Mouse (Mus musculus): Measurements from ENCODE around the gene Lsm7. TPM values are rescaled to one million over a fixed set of nuclear protein-coding genes. Genes with fewer than 3 reads are reported as not detected.

The Lsm7 gene
- total RNA-seq (2017): 50.7 and 60.8 TPM in 2 replicates

- ATAC-seq (ENCODE audit: extremely low read depth, insufficient number of reproducible peaks, low FRiP score, poor library complexity, severe bottlenecking): peak; percentile 77
Observed at GRCm38 (mm10) chr10:80854913-80855748, at the start of gene Lsm7, which contains the start of gene Sppl2b. Gene Lsm7, minus strand, starts transcription at chr10:80855209. Gene Sppl2b, plus strand, starts transcription at chr10:80855275.

- no peak for ATAC-seq (ENCODE audit: extremely low read depth, insufficient number of reproducible peaks, low FRiP score, poor library complexity, severe bottlenecking)
Observed at GRCm38 (mm10) chr10:80904709-80905108, 49.7 kb upstream of the Lsm7 start.

GRCm38 (mm10) chr10:80904004-80904693 is 49.1 kb upstream of the Lsm7 start:
- no peak for ATAC-seq (ENCODE audit: extremely low read depth, insufficient number of reproducible peaks, low FRiP score, poor library complexity, severe bottlenecking)

DNA sequence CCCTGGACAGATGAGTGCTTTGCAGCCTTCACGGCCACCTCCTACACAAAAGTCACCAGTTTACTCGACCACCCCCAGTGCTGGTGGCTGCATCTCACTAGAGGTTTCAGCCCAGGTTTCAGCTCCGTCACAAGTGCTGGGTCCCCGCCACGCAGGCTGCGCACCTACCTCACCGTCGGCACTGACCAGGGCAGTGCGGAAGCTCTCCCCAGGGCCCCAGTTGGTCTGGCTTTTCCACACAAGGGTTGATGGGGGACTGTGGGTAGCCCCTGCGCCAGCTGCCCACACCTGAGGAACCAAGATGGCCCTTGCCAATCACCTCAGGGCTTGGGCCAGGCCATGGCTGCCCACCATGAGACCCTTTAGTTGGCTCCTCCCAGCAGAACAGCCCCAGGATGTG is 48.3 kb upstream of the Lsm7 start:
- ATAC-seq (ENCODE audit: extremely low read depth, insufficient number of reproducible peaks, low FRiP score, poor library complexity, severe bottlenecking): no peak

DNA sequence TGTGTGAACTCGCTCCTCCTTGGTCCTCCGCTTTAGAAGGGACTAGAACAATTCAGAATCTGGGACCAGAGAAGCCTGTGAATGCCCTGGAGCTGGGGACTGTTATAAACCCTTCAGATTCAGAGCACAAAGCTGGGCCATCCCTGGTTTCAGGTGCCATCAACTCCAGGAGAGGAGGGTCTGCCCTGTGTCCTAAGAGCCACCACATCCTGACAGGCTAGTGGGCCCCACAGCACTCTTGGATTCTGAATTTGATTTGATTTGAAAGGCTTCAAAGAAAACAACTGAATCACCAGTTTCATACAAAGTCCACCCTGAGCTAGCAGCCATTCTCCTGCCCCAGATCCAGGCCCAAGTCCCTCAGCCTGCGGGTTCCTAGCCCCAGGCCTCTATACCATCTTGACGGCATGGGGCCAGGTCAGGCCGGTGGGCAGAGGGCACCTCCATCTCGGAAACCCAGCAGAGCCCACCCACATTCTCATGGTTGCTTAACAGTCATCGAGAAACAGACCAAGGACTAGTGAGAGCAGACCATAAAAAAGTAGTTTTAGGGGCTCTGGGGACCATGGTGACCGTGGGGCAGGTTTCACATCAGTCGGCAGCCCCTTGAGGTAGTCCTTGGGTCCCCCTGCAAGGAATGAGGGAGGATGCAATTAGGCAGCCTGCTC is 47.4 kb upstream of the Lsm7 start:
- no peak for ATAC-seq (ENCODE audit: extremely low read depth, insufficient number of reproducible peaks, low FRiP score, poor library complexity, severe bottlenecking)

- ATAC-seq (ENCODE audit: extremely low read depth, insufficient number of reproducible peaks, low FRiP score, poor library complexity, severe bottlenecking): no peak
Observed at GRCm38 (mm10) chr10:80901409-80902272, 46.6 kb upstream of the Lsm7 start.

DNA sequence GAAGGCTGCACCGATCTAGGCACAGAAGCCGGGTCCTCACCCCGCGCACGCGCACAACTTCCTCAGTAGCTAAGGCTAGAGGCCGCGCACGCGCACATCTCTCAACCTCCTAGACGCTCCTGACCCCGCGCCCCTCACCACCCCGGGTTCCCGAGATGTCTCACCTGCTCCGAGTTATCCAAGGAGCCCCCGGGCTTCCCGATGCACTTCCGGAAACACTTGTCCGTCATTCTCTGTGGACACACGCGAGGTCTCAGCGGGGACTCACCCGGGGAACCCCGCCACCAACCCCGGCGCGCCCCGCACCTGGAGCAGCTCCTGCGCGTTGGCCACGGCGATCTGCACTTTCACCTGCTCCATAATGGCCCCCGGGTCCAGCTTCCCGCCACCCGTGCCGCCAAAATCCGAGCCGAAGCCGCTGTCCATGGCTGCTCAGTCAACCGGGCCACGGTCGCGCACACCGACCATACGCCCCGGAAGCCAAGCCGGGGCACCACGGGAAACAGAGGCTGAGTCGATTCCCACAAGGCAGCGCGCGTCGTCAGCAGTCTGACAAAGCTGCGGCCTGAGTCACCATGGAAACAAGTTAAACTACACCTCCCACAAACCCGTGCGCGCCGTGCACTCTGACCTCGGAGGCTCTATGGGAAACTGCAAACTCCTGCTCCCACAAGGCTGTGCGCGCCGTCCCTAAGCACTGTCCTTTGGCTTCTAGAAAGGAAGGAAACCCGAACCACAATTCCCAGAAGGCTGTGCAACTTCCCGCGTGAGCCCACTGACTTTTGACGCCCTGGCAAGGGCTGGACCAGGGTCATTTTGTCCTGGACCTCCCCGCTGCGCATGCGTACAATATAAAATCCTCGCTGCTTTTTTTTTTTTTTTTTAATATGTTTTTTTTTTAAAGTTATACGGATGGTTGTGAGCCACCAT is 45.6 kb upstream of the Lsm7 start, which contains the start of gene Timm13:
Gene Timm13 (minus strand): TSS at position 652 of the 930 bp plus-strand sequence.
- ATAC-seq (ENCODE audit: extremely low read depth, insufficient number of reproducible peaks, low FRiP score, poor library complexity, severe bottlenecking): peak; percentile 91

DNA sequence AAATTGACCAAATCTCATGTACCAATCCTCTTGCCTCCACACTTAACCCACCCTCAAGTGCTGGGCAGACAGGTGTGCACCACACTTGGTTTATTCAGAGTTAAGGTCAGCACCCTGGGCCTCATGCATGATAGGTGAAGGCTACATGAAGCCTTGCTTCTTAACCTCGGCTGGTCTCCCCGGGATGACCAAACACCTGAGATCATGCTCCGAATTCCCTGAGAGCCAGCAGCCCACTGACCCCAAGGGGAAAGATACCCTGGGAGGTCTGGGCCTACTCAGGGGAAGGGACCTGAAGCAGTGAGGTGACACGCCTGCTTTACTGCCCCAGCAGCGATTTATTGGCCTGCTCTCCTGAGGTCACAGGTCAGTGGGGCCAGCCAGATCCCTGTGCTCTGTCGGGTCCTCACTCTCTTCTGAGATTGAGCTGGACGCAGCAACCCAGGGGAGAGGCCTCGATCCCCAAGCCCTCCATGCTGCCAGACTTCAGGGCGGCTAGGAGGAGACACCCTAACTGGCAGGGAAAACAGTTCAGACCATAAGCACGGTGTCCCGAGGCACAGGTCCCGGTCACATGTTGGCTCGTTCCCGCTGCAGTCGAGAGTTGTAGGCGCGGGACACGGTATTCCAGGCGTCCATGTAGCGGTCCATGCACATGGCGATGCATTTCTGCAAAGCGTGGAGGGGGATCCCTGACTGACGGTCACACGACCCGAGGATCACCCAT is 44.7 kb upstream of the Lsm7 start:
- no peak for ATAC-seq (ENCODE audit: extremely low read depth, insufficient number of reproducible peaks, low FRiP score, poor library complexity, severe bottlenecking)

GRCm38 (mm10) chr10:80899074-80899473 is 44.1 kb upstream of the Lsm7 start:
- no peak for ATAC-seq (ENCODE audit: extremely low read depth, insufficient number of reproducible peaks, low FRiP score, poor library complexity, severe bottlenecking)

- no peak for ATAC-seq (ENCODE audit: extremely low read depth, insufficient number of reproducible peaks, low FRiP score, poor library complexity, severe bottlenecking)
Observed at GRCm38 (mm10) chr10:80897861-80898510, 43.0 kb upstream of the Lsm7 start.

DNA sequence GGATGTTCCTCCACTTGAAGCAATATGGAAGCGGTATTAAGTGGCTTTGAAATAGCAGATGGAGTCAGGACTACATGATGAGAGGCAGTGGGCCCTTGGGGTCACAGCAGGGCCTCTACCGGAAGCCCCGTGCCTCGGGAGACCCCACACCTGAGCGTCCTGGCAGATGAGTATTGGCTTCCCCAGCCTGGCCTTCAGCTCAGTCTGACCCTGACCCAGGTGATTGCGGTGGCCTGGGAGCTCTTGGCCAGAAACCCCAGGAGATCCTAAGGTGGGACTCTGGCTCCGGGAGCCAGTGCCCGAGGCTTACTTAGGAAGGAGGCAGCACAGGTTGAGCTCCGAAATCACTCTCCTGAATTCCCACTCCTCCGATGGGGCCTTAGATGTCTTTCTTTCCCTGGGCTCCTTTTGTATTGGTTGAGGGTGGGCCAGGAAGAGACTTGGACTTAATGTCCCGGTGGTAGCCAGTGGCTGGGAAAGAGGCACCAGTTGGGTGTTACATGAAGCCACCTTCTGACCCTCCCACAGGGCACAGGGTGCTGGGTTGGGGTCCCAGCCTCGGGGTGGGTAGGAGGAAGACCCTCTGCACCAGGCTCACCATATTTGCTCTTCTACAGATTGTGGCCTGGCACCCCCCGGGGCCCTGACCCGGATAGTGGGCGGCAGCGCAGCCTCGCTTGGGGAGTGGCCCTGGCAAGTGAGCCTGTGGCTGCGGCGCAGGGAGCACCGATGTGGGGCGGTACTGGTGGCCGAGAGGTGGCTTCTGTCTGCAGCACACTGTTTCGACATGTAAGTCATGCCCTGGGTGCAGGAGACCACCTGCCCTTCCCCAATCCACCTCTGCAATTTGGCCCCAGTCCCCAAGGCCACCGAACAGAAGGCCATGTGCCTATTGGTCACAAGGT is 41.8 kb upstream of the Lsm7 start:
- ATAC-seq (ENCODE audit: extremely low read depth, insufficient number of reproducible peaks, low FRiP score, poor library complexity, severe bottlenecking): no peak

DNA sequence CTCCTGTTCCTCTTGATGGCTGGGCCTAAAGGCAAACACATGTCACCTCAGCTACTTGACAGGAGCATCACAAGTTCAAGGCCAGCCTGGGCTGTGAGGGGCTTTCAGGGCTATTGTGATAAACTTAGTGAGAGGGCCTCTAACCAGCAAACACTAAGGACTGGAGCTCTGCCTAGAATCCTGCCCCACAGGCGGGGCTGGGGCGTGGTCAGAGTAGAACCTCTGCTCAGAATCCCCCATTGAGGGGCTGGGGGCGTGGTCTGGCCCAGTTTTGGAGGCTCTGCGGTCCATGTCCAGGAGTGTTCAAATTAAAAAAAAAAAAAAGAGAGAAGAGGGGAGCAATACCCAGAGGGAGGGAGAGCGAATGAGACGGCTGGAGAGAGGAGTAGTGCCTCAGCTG is 40.7 kb upstream of the Lsm7 start:
- no peak for ATAC-seq (ENCODE audit: extremely low read depth, insufficient number of reproducible peaks, low FRiP score, poor library complexity, severe bottlenecking)

DNA sequence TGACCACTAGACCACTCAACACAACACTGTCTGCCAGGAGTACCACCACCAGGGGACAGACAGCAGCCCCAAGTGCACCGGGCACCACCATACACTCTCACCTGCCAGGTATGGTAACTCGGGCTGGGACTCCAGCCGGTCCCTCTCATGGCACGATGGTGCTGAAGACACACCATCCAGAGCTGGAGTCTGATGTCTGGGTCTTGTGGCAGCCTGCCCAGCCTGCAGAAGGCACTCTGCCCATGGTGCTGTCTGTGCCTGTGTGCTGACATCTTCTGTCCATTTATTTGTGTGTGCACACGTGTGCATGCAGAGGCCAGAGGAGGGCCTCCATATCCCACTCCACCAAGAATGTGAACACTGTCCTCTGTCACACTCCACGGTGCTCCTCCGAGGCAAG is 40.1 kb upstream of the Lsm7 start:
- ATAC-seq (ENCODE audit: extremely low read depth, insufficient number of reproducible peaks, low FRiP score, poor library complexity, severe bottlenecking): no peak

GRCm38 (mm10) chr10:80887181-80887580 is 32.2 kb upstream of the Lsm7 start:
- ATAC-seq (ENCODE audit: extremely low read depth, insufficient number of reproducible peaks, low FRiP score, poor library complexity, severe bottlenecking): no peak

DNA sequence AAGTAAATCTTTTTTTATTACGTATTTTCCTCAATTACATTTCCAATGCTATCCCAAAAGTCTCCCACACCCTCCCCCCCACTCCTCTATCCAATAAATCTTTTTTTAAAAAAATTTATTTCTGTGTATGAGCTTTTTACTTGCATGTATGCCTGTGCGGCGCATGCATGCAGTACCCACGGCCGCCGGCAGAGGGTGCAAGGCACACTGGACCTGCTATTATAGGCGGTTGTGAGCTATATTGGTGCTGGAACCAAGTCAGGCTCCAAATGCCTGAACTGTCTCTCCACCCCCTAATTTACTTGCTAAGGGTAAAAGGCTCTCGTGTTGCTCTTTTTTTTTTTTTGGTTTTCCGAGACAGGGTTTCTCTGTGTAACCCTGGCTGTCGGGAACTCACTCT is 26.3 kb upstream of the Lsm7 start:
- peak; percentile 49; the same call in 1 of the 2 replicates for ATAC-seq (ENCODE audit: extremely low read depth, insufficient number of reproducible peaks, low FRiP score, poor library complexity, severe bottlenecking)

DNA sequence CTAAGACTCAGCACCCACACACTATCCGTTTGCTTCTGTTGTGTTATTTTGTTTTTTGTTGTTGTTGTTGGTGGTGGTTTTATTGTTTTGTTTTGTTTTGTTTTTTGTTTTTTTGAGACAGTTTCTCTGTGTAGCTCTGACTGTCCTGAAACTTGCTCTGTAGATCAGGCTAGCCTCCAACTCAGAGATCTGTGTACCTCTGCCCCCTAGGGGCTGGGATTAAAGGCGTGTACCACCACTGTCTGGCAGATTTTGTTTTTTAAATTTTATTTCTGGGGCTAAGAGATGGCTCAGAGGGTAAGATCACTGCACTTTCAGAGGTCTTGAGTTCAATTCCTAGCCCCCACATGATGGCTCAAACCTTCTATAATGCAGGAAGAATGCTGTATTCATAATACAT is 25.9 kb upstream of the Lsm7 start:
- ATAC-seq (ENCODE audit: extremely low read depth, insufficient number of reproducible peaks, low FRiP score, poor library complexity, severe bottlenecking): no peak

All from neutrophil, adult 5-6 weeks (primary cell).